Mouse (Mus musculus) adrenal gland, postnatal 4 days (tissue): ENCODE measurements around the gene Pnldc1. TPM values are rescaled to one million over a fixed set of nuclear protein-coding genes. Genes with fewer than 3 reads are reported as not detected.
A peak's percentile ranks its signal among the peaks of the same experiment; 100 is the strongest.
"Not testable (repeated sequence)": the region's sequence is repeated elsewhere in the genome, so short reads cannot be mapped to it uniquely, and the experiment has no call there.

Experiments used
- DNase-seq, 2 experiments: peaks; one replicate each; pipeline ENCODE4 v3.0.0; 2021 to 2022; ENCODE audit warnings: low spot score in 2 of 2, mixed read lengths in 2 of 2
- total RNA-seq, 2 experiments: library from RNA; stranded (reverse); gene quantifications; 2 replicates each; pipeline ENCODE4 v1.2.3; 2021

Pnldc1 gene
- total RNA-seq, 2 experiments from 2014 or later = 3.1 to 3.6 TPM

- DNase-seq = no peak
These were observed 361 bp upstream of the Pnldc1 start for GRCm38 (mm10) chr17:12910391-12910790.

GRCm38 (mm10) chr17:12906436-12906835, 3.6 kb downstream of the Pnldc1 start:
- no peak for DNase-seq

- DNase-seq = no peak
These were observed 4.2 kb downstream of the Pnldc1 start for GRCm38 (mm10) chr17:12905810-12906209.

GRCm38 (mm10) chr17:12904349-12904748, 5.7 kb downstream of the Pnldc1 start:
- DNase-seq = no peak

- no peak for DNase-seq
These were observed 6.4 kb downstream of the Pnldc1 start for GRCm38 (mm10) chr17:12903372-12904333.

GRCm38 (mm10) chr17:12902291-12902690, 7.7 kb downstream of the Pnldc1 start:
- no peak for DNase-seq

- not testable (repeated sequence) for DNase-seq
These were observed 11.4 kb downstream of the Pnldc1 start for GRCm38 (mm10) chr17:12898607-12899006.

- no peak for DNase-seq
These were observed 12.4 kb downstream of the Pnldc1 start for GRCm38 (mm10) chr17:12897674-12898073.

- no peak for DNase-seq
These were observed 18.0 kb downstream of the Pnldc1 start for GRCm38 (mm10) chr17:12892033-12892432.

- DNase-seq = no peak
These were observed 19.0 kb downstream of the Pnldc1 start for GRCm38 (mm10) chr17:12891054-12891453.

- DNase-seq = no peak
These were observed 22.8 kb downstream of the Pnldc1 start for GRCm38 (mm10) chr17:12887021-12887775.

- DNase-seq = no peak
These were observed 23.4 kb downstream of the Pnldc1 start for GRCm38 (mm10) chr17:12886620-12887019.

- DNase-seq = no peak
These were observed 28.8 kb downstream of the Pnldc1 start for GRCm38 (mm10) chr17:12881216-12881615.

GRCm38 (mm10) chr17:12880178-12880577, 29.9 kb downstream of the Pnldc1 start:
- DNase-seq = peak; percentile 30 to 50

- no peak for DNase-seq
These were observed 34.3 kb downstream of the Pnldc1 start, which contains the start of gene Mrgprh for GRCm38 (mm10) chr17:12875734-12876133. TSS of gene Mrgprh (plus strand) at chr17:12876034.

GRCm38 (mm10) chr17:12872275-12873028, 37.6 kb downstream of the Pnldc1 start:
- DNase-seq = no peak

GRCm38 (mm10) chr17:12868640-12869039, 41.4 kb downstream of the Pnldc1 start:
- no peak for DNase-seq

GRCm38 (mm10) chr17:12868043-12868442, 42.0 kb downstream of the Pnldc1 start, which contains the start of gene Mas1:
TSS of gene Mas1 (minus strand) at chr17:12868143.
- DNase-seq = no peak

GRCm38 (mm10) chr17:12866853-12867252, 43.2 kb downstream of the Pnldc1 start:
- DNase-seq = no peak

- DNase-seq = no peak
These were observed 44.6 kb downstream of the Pnldc1 start for GRCm38 (mm10) chr17:12865407-12865806.

GRCm38 (mm10) chr17:12864111-12864510, 45.9 kb downstream of the Pnldc1 start:
- DNase-seq = no peak
